Comparison of ENCODE assay signal across 8 mouse cellular contexts in the genomic region with DNA sequence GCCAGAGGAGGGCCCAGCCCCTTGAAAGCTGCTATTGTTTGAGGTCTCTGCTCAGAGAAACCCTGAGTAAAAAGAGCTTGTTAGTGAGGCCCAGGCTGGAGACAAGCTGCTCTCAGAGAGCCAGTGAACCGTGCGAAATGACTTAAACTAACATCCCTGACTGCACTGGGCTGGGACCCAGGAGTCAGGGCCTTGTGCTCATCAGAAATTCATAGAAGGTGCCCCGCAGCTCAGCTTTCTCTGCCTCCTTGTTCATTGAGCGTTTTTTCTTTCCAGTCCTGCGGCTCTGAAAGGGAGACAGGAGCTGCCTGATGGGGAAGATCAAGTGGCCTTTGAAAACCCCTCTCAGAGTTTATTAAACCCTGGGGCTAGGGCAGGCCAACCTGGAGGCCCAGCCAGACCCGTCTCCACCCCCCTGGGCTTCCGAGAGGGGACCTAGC.
A peak's percentile ranks its signal among the peaks of the same experiment; 100 is the strongest.
DNase-seq lines count a peak whose midpoint lies in the region; ATAC-seq lines count a peak whose summit lies in the region.

No protein-coding gene starts in this region.

- ATAC-seq in cerebellum, adult (ENCODE audit: insufficient number of reproducible peaks, low FRiP score, low TSS enrichment): peak; percentile 29; the same call in 1 of the 2 replicates
- peak; percentile 90 for ATAC-seq in hindbrain, embryonic 14.5 days (ENCODE audit: low FRiP score)
- peak; percentile 75 for ATAC-seq in neural tube, embryonic 15.5 days (ENCODE audit: low FRiP score)
- ATAC-seq in megakaryocyte, adult 5-6 weeks (ENCODE audit: poor library complexity, severe bottlenecking): no peak
- no peak for ATAC-seq in liver, embryonic 11.5 days (replicated peaks; ENCODE audit: low FRiP score)

- H3K36me3 ChIP-seq in hindbrain, embryonic 14.5 days (replicated peaks; ENCODE audit: control insufficient read depth, insufficient read depth): no peaks in the 10 kb centered on the region
- H3K36me3 ChIP-seq in neural tube, embryonic 15.5 days: no peaks in the 10 kb centered on the region
- no peaks in the 10 kb centered on the region for H3K36me3 ChIP-seq in liver, embryonic 11.5 days (ENCODE audit: control insufficient read depth, insufficient read depth, low read length)

- H3K27me3 ChIP-seq in hindbrain, embryonic 14.5 days (ENCODE audit: control insufficient read depth, insufficient read depth, low read length): peaks cover 73% of the 10 kb centered on the region
- peaks cover 49% of the 10 kb centered on the region for H3K27me3 ChIP-seq in neural tube, embryonic 15.5 days (replicated peaks)
- H3K27me3 ChIP-seq in liver, embryonic 11.5 days (replicated peaks; ENCODE audit: control insufficient read depth, insufficient read depth, low read length): no peaks in the 10 kb centered on the region

- no peak overlapping the region for H3K4me3 ChIP-seq in hindbrain, embryonic 14.5 days (replicated peaks; ENCODE audit: low read length)
- H3K4me3 ChIP-seq in neural tube, embryonic 15.5 days (replicated peaks): no peak overlapping the region
- H3K4me3 ChIP-seq in liver, embryonic 11.5 days (ENCODE audit: low read depth, low read length): no peak overlapping the region

- H3K9ac ChIP-seq in hindbrain, embryonic 14.5 days: peak overlapping the region; percentile 13; the same call in 1 of the 2 replicates
- H3K9ac ChIP-seq in neural tube, embryonic 15.5 days (replicated peaks): no peak overlapping the region
- H3K9ac ChIP-seq in liver, embryonic 11.5 days (ENCODE audit: low read depth, low read length): no peak overlapping the region

- DNase-seq in embryo, embryonic 10.5 days (ENCODE audit: low spot score): peak; percentile 94
- peak; percentile 71 for DNase-seq in hindbrain, embryonic 14.5 days (ENCODE audit: low spot score)
- peak; percentile 33 to 52 for DNase-seq in layer of hippocampus, postnatal 36 days
- no peak for DNase-seq in adrenal gland, postnatal 4 days (ENCODE audit: low spot score in 2 of 2)
- no peak for DNase-seq in liver, embryonic 11.5 days (ENCODE audit: low spot score)

- peak overlapping the region; percentile 33 for H3K27ac ChIP-seq in hindbrain, embryonic 14.5 days
- H3K27ac ChIP-seq in neural tube, embryonic 15.5 days (replicated peaks): no peak overlapping the region
- H3K27ac ChIP-seq in liver, embryonic 11.5 days (ENCODE audit: low read depth, low read length): no peak overlapping the region

- 6% methylated on average over 7 of the region's 7 CpGs for WGBS in hindbrain, embryonic 14.5 days
- 6% methylated on average over 7 of the region's 7 CpGs for WGBS in neural tube, embryonic 15.5 days
- whole genome bisulfite sequencing in liver, embryonic 11.5 days: 64% methylated on average over 7 of the region's 7 CpGs

- peaks cover 18% of the 10 kb centered on the region for H3K4me1 ChIP-seq in hindbrain, embryonic 14.5 days (replicated peaks; ENCODE audit: control insufficient read depth, insufficient read depth, low read length)
- peaks cover 23% of the 10 kb centered on the region for H3K4me1 ChIP-seq in neural tube, embryonic 15.5 days
- H3K4me1 ChIP-seq in liver, embryonic 11.5 days (replicated peaks; ENCODE audit: control insufficient read depth, insufficient read depth, low read length): no peaks in the 10 kb centered on the region; the same call in 1 of the 2 replicates

- no peaks in the 10 kb centered on the region for H3K9me3 ChIP-seq in hindbrain, embryonic 14.5 days (ENCODE audit: control insufficient read depth, low read length)
- H3K9me3 ChIP-seq in neural tube, embryonic 15.5 days (replicated peaks): no peaks in the 10 kb centered on the region
- no peaks in the 10 kb centered on the region for H3K9me3 ChIP-seq in liver, embryonic 11.5 days (ENCODE audit: control insufficient read depth, low read length)

- H3K4me2 ChIP-seq in hindbrain, embryonic 14.5 days (replicated peaks): no peak overlapping the region
- H3K4me2 ChIP-seq in neural tube, embryonic 15.5 days: no peak overlapping the region
- H3K4me2 ChIP-seq in liver, embryonic 11.5 days: no peak overlapping the region

Comparison
In these comparisons a context has a peak if more than half of its experiments do, and no peak if none do; other contexts are left out.
1. ATAC-seq: peak in cerebellum, adult (single experiment), hindbrain, embryonic 14.5 days (single experiment) and neural tube, embryonic 15.5 days (single experiment); none in megakaryocyte, adult 5-6 weeks (single experiment) and liver, embryonic 11.5 days (single experiment).
2. DNase-seq: peak in embryo, embryonic 10.5 days (single experiment), hindbrain, embryonic 14.5 days (single experiment) and layer of hippocampus, postnatal 36 days (2 of 2); none in adrenal gland, postnatal 4 days (0 of 2) and liver, embryonic 11.5 days (single experiment).